Mouse (Mus musculus) adrenal gland, postnatal 14 days (tissue): Measurements from ENCODE around the gene Tbc1d10c. TPM values are rescaled to one million over a fixed set of nuclear protein-coding genes. Genes with fewer than 3 reads are reported as not detected.

Experiments
- DNase-seq: peaks from one replicate; pipeline ENCODE4 v3.0.0; 2021; ENCODE audit warnings: mixed read lengths
- long read RNA-seq, 2 experiments: library from polyadenylated mRNA; stranded (forward); transcript quantifications; one replicate each; pipeline ENCODE4 v2.0.0; 2021
- total RNA-seq: library from RNA; stranded (reverse); gene quantifications from 2 replicates; pipeline ENCODE4 v1.2.3, GENCODE M21; 2021

The Tbc1d10c gene
- 1.9 and 15.1 TPM in 2 replicates for total RNA-seq
- long read RNA-seq, experiment 1, partial matches to known transcripts = 1 of 4 reads
- long read RNA-seq, experiment 1, other reads (novel, unspliced or antisense) = 1 of 4 reads
- long read RNA-seq, experiment 2, partial matches to known transcripts = 1 of 3 reads
- long read RNA-seq, experiment 2, other reads (novel, unspliced or antisense) = 1 of 3 reads

GRCm38 (mm10) chr19:4190831-4191334 is at the start of gene Tbc1d10c:
TSS of gene Tbc1d10c (minus strand) at chr19:4191284.
- DNase-seq = peak; percentile 63

GRCm38 (mm10) chr19:4240247-4240668 is 49.2 kb upstream of the Tbc1d10c start:
- DNase-seq = no peak

GRCm38 (mm10) chr19:4234548-4234947 is 43.5 kb upstream of the Tbc1d10c start:
- DNase-seq = no peak

- no peak for DNase-seq
Measured at GRCm38 (mm10) chr19:4232651-4233050, 41.6 kb upstream of the Tbc1d10c start.

- DNase-seq = no peak
Measured at GRCm38 (mm10) chr19:4232186-4232572, 41.1 kb upstream of the Tbc1d10c start.

- DNase-seq = peak; percentile 98
Measured at GRCm38 (mm10) chr19:4231253-4232185, 40.4 kb upstream of the Tbc1d10c start, which contains the start of gene Pold4. TSS of gene Pold4 (plus strand) at chr19:4231899.

GRCm38 (mm10) chr19:4230415-4230814 is 39.3 kb upstream of the Tbc1d10c start:
- DNase-seq = peak; percentile 76

GRCm38 (mm10) chr19:4229451-4230076 is 38.5 kb upstream of the Tbc1d10c start:
- no peak for DNase-seq

GRCm38 (mm10) chr19:4228891-4229290 is 37.8 kb upstream of the Tbc1d10c start:
- no peak for DNase-seq

GRCm38 (mm10) chr19:4227894-4228678 is 37.0 kb upstream of the Tbc1d10c start:
- peak; percentile 84 for DNase-seq

GRCm38 (mm10) chr19:4227446-4227845 is 36.4 kb upstream of the Tbc1d10c start:
- no peak for DNase-seq

GRCm38 (mm10) chr19:4226779-4227178 is 35.7 kb upstream of the Tbc1d10c start:
- no peak for DNase-seq

- DNase-seq = peak; percentile 60
Measured at GRCm38 (mm10) chr19:4222165-4222564, 31.1 kb upstream of the Tbc1d10c start.

GRCm38 (mm10) chr19:4220957-4221743 is 30.1 kb upstream of the Tbc1d10c start:
- DNase-seq = no peak

GRCm38 (mm10) chr19:4220416-4220815 is 29.3 kb upstream of the Tbc1d10c start:
- DNase-seq = no peak

- no peak for DNase-seq
Measured at GRCm38 (mm10) chr19:4219943-4220342, 28.9 kb upstream of the Tbc1d10c start.

GRCm38 (mm10) chr19:4218784-4219183 is 27.7 kb upstream of the Tbc1d10c start:
- no peak for DNase-seq

GRCm38 (mm10) chr19:4218293-4218692 is 27.2 kb upstream of the Tbc1d10c start:
- no peak for DNase-seq

- DNase-seq = no peak
Measured at GRCm38 (mm10) chr19:4217855-4218254, 26.8 kb upstream of the Tbc1d10c start.

- no peak for DNase-seq
Measured at GRCm38 (mm10) chr19:4217140-4217539, 26.1 kb upstream of the Tbc1d10c start.
